22 mouse cellular contexts compared by ENCODE assay signal in the genomic region with DNA sequence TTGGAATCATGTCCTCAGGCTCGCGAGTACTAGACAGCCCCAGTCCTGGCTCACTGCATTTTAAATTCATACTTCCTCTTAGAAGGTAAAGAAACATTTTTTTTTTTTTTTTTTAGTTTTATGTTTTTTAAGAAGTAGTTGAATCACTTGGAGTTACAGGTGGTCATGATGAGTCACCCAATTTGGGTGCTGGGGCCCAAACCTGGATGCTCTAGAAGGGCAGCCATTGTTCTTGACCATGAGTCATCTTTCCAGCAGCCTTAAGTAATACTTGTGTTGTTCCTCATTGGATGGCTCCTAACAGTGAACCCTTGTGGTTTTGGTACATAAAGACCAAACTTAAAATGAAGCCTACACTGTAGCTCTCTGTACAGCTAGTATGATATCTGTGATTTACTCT.
"Had no signal": no experiment of that assay in that cellular context is flagged by ENCODE, and none has a peak within 500 bp of the region (broad histone marks: within the 10 kb centered on the region; RNA-seq: fewer than 3 reads in every experiment).

No protein-coding gene starts in this region.

- H3K27ac ChIP-seq: kidney, embryonic 15.5 days; left cerebral cortex, adult 2 months; limb, embryonic 12.5 days; limb, embryonic 15.5 days; liver, embryonic 14.5 days; lung, embryonic 15.5 days; midbrain, embryonic 10.5 days; midbrain, embryonic 15.5 days; neural tube, embryonic 12.5 days; neural tube, embryonic 15.5 days; stomach, embryonic 15.5 days had no signal

- H3K4me3 ChIP-seq: kidney, embryonic 15.5 days; left cerebral cortex, adult 2 months; limb, embryonic 12.5 days; limb, embryonic 15.5 days; lung, embryonic 15.5 days; megakaryocyte, embryonic 14.5 days; midbrain, embryonic 10.5 days; midbrain, embryonic 15.5 days; neural tube, embryonic 12.5 days; neural tube, embryonic 15.5 days; stomach, embryonic 15.5 days had no signal

- DNase-seq: kidney, adult 8-10 months; kidney, postnatal 10 days; kidney, postnatal 4 days; left cerebral cortex, postnatal 4 days; lung, adult 18-20 months; lung, postnatal 10 days; lung, postnatal 36 days; right cerebral cortex, postnatal 25 days; spleen, adult 18-20 months; thymus, postnatal 25 days had no signal

- H3K4me1 ChIP-seq: kidney, embryonic 15.5 days; limb, embryonic 12.5 days; limb, embryonic 15.5 days; lung, embryonic 15.5 days; midbrain, embryonic 10.5 days; midbrain, embryonic 15.5 days; neural tube, embryonic 12.5 days; neural tube, embryonic 15.5 days; stomach, embryonic 15.5 days had no signal
